Mouse (Mus musculus): ENCODE data around the gene Cox19.

DNA sequence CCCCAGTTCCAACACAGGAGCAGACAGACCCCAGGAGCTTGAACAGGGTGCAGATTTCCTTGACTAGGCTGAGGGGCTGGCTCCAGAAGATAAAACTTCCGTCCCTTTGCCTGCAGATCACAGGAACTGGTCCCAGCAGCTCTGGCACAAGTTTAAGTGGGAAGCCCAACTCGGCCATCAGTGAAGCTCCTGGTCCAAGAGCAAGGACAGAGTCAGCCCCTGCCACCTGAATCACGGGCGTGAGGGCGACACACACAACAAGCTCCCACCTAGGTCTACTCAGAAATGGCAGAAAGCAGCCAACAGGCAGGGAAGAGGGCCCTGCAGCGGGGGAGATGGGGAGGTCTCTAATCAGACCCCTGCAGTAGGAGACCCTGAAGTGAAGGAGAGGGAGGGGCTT lies 19.1 kb upstream of the Cox19 start:
- TF ChIP-seq POLR2A (IDR thresholded peaks at IDR 0.05; ENCODE audit: control insufficient read depth in 1 of 2, insufficient read depth in 1 of 2, low read depth in 1 of 2, low read length in 2 of 2, poor library complexity in 1 of 2) = no peak
- no peak for TF ChIP-seq CTCF (IDR thresholded peaks at IDR 0.05 in 2 of 3, conservative IDR thresholded peaks at IDR 0.05 in 1 of 3; ENCODE audit: control insufficient read depth in 1 of 3, insufficient read depth in 1 of 3, low read depth in 2 of 3, low read length in 3 of 3, poor library complexity in 1 of 3, severe bottlenecking in 1 of 3)
- no peak for TF ChIP-seq ZNF384 (IDR thresholded peaks at IDR 0.05; ENCODE audit: low read depth, low read length)
- TF ChIP-seq GATA1 (IDR thresholded peaks at IDR 0.05; ENCODE audit: low read depth, low read length) = no peak
- TF ChIP-seq TAL1 (IDR thresholded peaks at IDR 0.05; ENCODE audit: low read length) = no peak
- no peak for TF ChIP-seq KAT2A (conservative IDR thresholded peaks at IDR 0.05; ENCODE audit: low read depth, low read length)
- no peak for TF ChIP-seq USF1 (IDR thresholded peaks at IDR 0.05; ENCODE audit: low read depth, low read length)
- TF ChIP-seq RAD21 (IDR thresholded peaks at IDR 0.05; ENCODE audit: low read depth, low read length) = no peak
- TF ChIP-seq ZMIZ1 (IDR thresholded peaks at IDR 0.05; ENCODE audit: low read depth, low read length) = no peak
- TF ChIP-seq E2F4 (IDR thresholded peaks at IDR 0.05; ENCODE audit: borderline replicate concordance, low read depth, low read length) = no peak
- TF ChIP-seq POLR2AphosphoS2 (IDR thresholded peaks at IDR 0.05; ENCODE audit: low read length) = no peak
- TF ChIP-seq EP300 (IDR thresholded peaks at IDR 0.05; ENCODE audit: low read depth in 1 of 2, low read length in 2 of 2) = no peak
- TF ChIP-seq HCFC1 (IDR thresholded peaks at IDR 0.05; ENCODE audit: low read depth, low read length) = no peak
- no peak for TF ChIP-seq TBP (IDR thresholded peaks at IDR 0.05; ENCODE audit: low read depth, low read length)
